Mouse (Mus musculus) lung, postnatal 25 days (tissue): ENCODE measurements around the gene Nampt.
"Not testable (repeated sequence)": the region's sequence is repeated elsewhere in the genome, so short reads cannot be mapped to it uniquely, and the experiment has no call there.

Experiments used
- DNase-seq: peaks from one replicate; pipeline ENCODE4 v3.0.0; 2022; ENCODE audit warnings: low spot score

Nampt gene

GRCm38 (mm10) chr12:32841442-32841900 is 22.1 kb downstream of the Nampt start:
- DNase-seq: no peak

GRCm38 (mm10) chr12:32846325-32846724 is 27.0 kb downstream of the Nampt start:
- DNase-seq: no peak

- no peak for DNase-seq
Measured at GRCm38 (mm10) chr12:32853757-32854156, 34.4 kb downstream of the Nampt start.

DNA sequence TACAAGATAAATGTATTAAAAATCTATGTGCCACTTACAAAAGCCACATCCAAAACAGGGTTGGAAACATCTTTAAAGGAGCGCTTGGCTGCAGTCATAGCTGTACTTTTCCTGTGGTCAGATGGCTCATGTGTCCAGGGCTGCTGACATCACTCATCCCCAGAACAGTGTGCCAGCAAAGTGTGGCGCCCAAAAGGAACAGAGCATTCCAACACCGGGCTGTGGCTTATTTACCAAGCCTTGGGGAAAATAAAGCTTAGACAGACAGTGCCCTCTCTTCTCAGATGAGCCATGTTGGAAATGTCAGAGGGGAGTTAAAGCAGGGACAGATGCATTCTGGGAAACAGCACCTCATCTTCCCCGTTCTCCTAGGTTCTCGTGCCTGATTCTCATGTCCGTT is 35.5 kb downstream of the Nampt start:
- no peak for DNase-seq

- DNase-seq: no peak
Measured at GRCm38 (mm10) chr12:32855398-32855797, 36.1 kb downstream of the Nampt start.

- peak; percentile 44 for DNase-seq
Measured at GRCm38 (mm10) chr12:32856707-32857511, 37.6 kb downstream of the Nampt start.

DNA sequence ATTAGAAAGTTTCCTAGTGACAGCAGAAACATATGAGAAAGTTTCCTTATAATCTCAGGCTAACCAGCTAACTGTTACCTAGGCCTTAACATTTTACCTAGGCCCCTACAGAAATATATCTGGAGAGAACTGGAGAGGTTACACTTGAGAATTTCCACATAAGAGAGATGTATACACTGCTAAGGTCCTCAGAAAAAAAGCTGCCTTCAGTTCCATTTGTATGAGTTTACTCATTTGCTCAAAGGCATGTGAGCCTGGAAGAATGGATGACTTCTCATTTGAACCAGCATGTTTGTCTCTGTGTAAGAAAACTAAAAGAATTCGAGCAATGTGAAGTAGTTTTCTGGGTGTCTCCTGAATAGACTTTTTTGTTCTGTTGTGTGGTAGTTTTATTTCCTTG is 39.1 kb downstream of the Nampt start:
- no peak for DNase-seq

- no peak for DNase-seq
Measured at GRCm38 (mm10) chr12:32860820-32861219, 41.5 kb downstream of the Nampt start.

DNA sequence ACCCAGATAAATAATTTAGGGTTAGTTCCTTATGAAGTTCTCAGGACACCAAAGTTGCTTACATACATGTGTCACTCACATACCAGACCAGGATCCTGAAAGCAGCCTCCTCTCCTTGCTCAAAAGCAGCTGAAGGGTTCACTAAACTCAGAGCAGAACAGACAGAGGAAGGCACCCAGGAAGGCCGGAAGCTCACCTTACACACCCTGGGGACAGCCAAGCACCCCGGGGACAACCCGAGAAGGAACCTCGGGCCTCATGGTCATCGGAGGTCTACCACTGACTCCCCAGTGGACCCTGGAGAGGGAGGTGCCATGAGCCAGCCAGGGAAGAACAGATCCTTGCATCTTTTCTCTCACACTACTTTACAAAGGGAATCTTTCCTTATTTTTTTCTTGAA is 51.5 kb downstream of the Nampt start:
- no peak for DNase-seq

DNA sequence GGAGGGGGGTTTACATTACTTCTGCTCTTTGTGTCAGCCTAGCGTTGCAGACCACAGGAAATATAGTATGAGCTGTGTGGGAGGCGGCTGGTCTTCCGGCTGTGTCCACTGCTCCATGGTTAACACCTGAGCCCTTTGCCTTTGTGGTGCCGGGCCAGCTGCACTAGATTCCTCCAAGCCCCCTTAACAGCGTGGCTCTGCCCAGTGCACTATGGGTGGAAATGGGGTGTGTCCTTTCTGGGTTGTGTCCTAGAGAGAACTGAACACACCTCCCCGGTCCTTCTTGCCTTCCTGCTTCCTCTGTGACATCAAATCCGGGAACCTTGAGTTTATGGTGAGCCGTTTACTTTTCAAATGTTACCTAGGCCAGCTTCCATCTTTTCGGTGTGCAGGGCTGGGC is 58.2 kb downstream of the Nampt start:
- no peak for DNase-seq

- no peak for DNase-seq
Measured at GRCm38 (mm10) chr12:32877964-32878571, 58.7 kb downstream of the Nampt start.

DNA sequence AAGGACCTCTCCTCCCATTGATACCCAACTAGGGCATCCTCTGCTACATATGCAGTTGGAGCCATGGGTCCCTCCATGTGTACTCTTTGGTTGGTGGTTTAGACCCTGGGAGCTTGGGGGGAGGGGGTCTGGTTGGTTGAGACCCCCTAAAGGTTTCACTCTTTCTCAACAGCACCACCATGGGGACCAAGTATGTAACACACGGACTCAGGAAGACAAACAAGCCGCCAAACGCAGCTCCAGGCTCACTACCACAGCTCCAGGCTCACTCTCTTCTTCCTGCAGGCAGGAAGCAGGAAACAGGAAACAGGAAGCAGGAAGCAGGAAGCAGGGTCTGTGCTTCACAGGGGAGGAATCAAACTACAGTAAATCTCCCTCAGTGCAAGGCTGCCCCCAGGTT is 60.0 kb downstream of the Nampt start:
- no peak for DNase-seq

GRCm38 (mm10) chr12:32884356-32884755 is 65.0 kb downstream of the Nampt start:
- DNase-seq: peak; percentile 12

DNA sequence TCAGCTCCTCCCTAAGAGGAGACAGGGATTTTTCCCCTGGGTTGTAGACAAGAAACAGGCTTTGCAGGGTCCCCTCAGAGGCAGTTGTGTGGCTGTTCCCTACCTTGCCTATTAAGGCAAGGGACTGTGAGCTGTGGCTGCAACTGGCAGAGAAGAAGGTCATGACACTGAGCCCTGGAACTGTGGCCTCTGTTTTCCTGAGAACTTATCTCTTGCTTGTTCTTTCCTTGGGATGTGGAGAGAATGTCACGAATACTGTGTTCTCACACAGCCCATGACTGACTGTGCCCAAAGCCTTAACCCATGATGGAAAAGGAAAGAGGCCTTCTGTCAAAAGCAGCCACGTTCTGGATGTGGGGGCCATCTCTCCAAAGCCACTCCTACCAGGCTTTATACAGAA is 65.7 kb downstream of the Nampt start:
- no peak for DNase-seq

- DNase-seq: no peak
Measured at GRCm38 (mm10) chr12:32886353-32886752, 67.0 kb downstream of the Nampt start.

GRCm38 (mm10) chr12:32888226-32888625 is 68.9 kb downstream of the Nampt start:
- DNase-seq: no peak

DNA sequence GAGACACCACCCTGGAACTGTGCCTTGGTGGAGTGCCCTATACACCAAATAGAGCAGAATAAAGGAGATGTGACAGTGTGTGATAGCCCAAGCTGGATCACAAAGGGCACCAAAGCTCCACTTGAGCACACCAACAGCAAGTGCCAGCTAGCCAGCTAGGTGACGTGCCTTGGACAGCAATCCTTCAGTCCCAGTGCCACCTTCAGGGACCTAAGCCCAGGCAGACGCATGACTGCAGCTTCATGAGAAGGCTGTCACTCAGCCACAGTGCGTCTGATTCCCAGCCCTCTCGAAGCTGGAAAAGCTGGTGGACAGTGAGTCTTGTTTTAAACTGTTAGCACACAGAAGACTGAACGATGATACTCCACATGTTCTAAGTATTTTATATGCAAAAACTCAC is 70.5 kb downstream of the Nampt start:
- no peak for DNase-seq

DNA sequence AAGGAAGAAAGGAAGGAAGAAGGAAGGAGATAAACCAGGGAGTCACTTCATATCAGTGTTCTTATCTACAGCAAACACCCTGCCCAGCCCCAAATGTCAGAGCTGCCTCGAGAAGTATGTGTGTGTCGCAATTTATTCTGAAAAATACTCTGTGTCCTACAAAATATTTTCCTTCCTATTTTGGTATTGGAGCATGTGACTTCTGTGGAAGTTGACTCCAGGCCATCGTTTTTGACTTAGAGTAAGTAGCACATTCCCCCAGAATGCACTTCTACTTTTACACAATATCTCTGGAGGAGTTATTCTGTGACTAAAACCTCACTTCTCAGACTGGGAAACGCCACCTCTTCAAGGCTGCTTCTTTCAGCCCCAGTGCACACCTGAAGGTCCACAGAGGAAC is 71.1 kb downstream of the Nampt start:
- peak; percentile 78 for DNase-seq

DNA sequence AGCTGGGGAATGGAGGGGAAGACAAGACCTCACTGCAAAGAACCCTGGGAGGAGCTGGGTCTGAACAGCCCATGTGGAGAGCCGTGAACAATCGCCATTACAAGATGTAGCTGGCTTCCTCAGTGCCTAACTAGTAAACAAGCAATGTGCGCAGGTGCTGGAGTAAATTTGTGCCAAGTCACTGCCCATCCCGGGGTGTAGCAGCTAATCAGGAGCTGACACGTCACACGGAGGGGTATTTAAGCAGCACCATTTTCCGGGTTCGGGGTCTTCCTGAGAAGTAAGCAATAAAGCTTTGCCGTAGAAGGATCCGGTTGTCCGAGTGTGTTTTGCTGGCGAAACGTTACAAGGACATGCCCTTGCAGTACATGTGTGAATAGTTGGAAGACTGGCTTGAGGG is 71.9 kb downstream of the Nampt start:
- DNase-seq: not testable (repeated sequence)

DNA sequence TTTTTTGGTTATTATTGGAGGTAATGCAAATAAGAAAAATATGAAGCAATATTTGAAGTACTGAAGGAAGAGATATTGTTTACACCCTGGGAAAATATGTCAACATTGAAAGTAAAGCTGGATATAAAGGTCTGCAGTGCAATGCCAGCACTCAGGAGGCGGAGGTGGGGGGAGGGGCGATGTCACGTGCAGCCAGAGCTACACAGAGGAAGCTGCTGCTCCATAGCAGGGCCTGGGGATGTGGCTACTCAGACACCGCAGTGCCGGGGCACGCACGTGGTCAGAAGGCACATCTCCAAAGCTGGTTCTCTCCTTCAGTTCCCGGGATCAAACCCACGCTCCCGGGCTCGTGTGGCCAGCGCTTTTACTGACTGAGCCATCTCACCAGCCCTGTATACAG is 73.9 kb downstream of the Nampt start:
- peak; percentile 38 for DNase-seq

GRCm38 (mm10) chr12:32895806-32896205 is 76.5 kb downstream of the Nampt start:
- DNase-seq: no peak

GRCm38 (mm10) chr12:32896496-32896895 is 77.2 kb downstream of the Nampt start:
- no peak for DNase-seq
